Mouse (Mus musculus): ENCODE measurements at regions not wholly inside any gene's neighbourhood (a gene's known extent, or its start where the extent isn't known, plus 50 kb on each side); places are given as distances from the start of the nearest gene placed in this dataset.

DNA sequence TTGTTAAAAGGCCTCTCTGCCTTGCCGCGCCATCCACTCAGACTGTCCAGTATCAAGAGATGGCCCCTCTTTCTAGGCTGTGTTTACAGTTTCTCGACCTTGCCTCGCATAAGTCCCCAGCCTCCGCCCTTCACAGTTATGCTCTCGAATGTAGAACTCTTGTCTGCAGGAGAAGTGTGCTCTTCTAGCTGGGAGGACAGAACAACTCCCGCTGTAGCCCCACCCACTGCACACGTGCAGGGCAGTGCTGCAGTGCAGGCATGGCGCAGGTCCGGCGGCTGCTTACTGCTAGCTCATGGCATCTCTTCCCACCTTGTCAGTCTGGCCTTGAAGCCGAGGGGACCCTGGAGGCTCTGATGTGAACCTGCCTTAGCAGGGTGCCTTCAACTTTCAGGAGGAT lies 145.7 kb upstream of the Lrfn2 start:
- H3K4me1 ChIP-seq (ENCODE audit: control insufficient read depth, low read depth, low read length) = no peaks in the 10 kb centered on the region
- no peak overlapping the region for H3K9ac ChIP-seq (ENCODE audit: low read depth, low read length)
- H3K27me3 ChIP-seq (ENCODE audit: control insufficient read depth, insufficient read depth, low read depth, low read length) = no peaks in the 10 kb centered on the region
- no peak for ATAC-seq (ENCODE audit: low read depth)
- 69% methylated on average over 12 of the region's 12 CpGs for WGBS (ENCODE audit: insufficient replicate concordance)
- H3K9me3 ChIP-seq (replicated peaks; ENCODE audit: control insufficient read depth, low read length) = no peaks in the 10 kb centered on the region
- H3K27ac ChIP-seq (ENCODE audit: low read length) = no peak overlapping the region
- H3K36me3 ChIP-seq (ENCODE audit: control insufficient read depth, insufficient read depth) = no peaks in the 10 kb centered on the region
- H3K4me3 ChIP-seq (ENCODE audit: low read depth, low read length) = no peak overlapping the region
- H3K4me2 ChIP-seq (ENCODE audit: low read depth, low read length) = no peak overlapping the region

DNA sequence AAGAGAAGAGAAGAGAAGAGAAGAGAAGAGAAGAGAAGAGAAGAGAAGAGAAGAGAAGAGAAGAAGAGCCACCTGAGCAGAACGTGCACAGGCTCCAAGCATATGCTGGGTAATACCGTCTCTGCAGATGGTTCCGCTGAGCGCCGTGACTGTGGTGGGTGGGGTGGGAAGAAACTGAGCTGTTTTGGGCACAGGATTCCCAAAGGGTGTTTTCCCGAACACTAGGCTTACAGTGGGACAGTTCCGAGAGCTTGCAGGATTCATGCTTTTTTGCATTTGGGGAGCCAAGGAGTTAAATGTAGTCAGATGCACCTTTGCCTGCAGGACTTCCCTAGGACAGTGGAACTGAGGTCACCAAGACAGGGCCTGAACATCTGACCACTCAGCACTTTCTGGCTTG lies 142.3 kb upstream of the Lrfn2 start:
- H3K27me3 ChIP-seq (ENCODE audit: control insufficient read depth, insufficient read depth, low read depth, low read length) = no peaks in the 10 kb centered on the region
- no peaks in the 10 kb centered on the region for H3K9me3 ChIP-seq (replicated peaks; ENCODE audit: control insufficient read depth, low read length)
- no peak for ATAC-seq (ENCODE audit: low read depth)
- H3K9ac ChIP-seq (ENCODE audit: low read depth, low read length) = no peak overlapping the region
- H3K36me3 ChIP-seq (ENCODE audit: control insufficient read depth, insufficient read depth) = no peaks in the 10 kb centered on the region
- no peak overlapping the region for H3K27ac ChIP-seq (ENCODE audit: low read length)
- H3K4me1 ChIP-seq (ENCODE audit: control insufficient read depth, low read depth, low read length) = no peaks in the 10 kb centered on the region
- H3K4me2 ChIP-seq (ENCODE audit: low read depth, low read length) = no peak overlapping the region
- no peak overlapping the region for H3K4me3 ChIP-seq (ENCODE audit: low read depth, low read length)
- 72% methylated on average over 7 of the region's 7 CpGs for WGBS (ENCODE audit: insufficient replicate concordance)

DNA sequence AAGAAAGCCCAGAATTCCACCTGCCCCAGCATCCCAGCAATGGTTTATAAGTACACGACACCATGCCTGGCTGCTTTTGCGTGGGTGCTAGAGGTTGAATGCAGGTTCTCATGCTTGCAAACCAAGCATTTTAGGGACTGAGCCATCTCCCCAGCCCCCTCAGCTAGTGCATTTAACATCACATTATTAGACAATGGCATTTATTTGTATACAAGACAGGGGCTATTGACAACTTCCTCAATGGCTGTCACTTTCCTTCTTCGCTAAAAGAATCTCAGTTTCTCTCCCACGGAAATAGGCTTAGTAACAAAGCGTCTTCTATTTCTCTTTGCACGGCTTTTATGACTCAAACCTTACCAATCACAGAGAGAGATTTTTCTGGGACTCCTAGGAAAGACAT lies 141.7 kb upstream of the Lrfn2 start:
- H3K36me3 ChIP-seq (ENCODE audit: control insufficient read depth, insufficient read depth) = no peaks in the 10 kb centered on the region
- no peaks in the 10 kb centered on the region for H3K4me1 ChIP-seq (ENCODE audit: control insufficient read depth, low read depth, low read length)
- H3K4me3 ChIP-seq (ENCODE audit: low read depth, low read length) = no peak overlapping the region
- H3K27ac ChIP-seq (ENCODE audit: low read length) = no peak overlapping the region
- H3K9ac ChIP-seq (ENCODE audit: low read depth, low read length) = no peak overlapping the region
- no peaks in the 10 kb centered on the region for H3K9me3 ChIP-seq (replicated peaks; ENCODE audit: control insufficient read depth, low read length)
- H3K27me3 ChIP-seq (ENCODE audit: control insufficient read depth, insufficient read depth, low read depth, low read length) = no peaks in the 10 kb centered on the region
- ATAC-seq (ENCODE audit: low read depth) = no peak
- WGBS (ENCODE audit: insufficient replicate concordance) = 66% methylated on average over 6 of the region's 6 CpGs
- no peak overlapping the region for H3K4me2 ChIP-seq (ENCODE audit: low read depth, low read length)

DNA sequence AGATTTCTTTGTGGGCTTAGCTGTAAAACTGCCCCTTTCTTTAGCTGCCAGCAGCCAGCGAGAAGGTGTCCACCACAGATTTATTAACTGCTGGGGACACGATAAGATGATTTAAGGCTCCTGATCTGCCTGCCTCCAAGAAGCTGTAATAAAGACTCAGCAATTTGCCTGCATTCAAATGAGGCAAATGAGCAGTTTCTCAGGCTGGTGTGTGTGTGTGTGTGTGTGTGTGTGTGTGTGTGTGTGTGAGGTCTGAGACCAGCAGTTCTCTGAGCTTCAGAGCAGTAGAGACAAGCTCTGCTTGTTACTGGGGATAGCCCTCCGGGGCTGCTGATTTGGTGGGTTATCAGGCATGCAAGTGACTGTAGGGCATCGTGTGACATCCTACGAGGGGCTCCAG lies 139.2 kb upstream of the Lrfn2 start:
- Histone ChIP-seq H3K9me3 (replicated peaks; ENCODE audit: control insufficient read depth, low read length) (no peaks in the 10 kb centered on the region), H3K4me1 (ENCODE audit: control insufficient read depth, low read depth, low read length) (no peaks in the 10 kb centered on the region), H3K4me3 (ENCODE audit: low read depth, low read length) (no peak overlapping the region), H3K4me2 (ENCODE audit: low read depth, low read length) (no peak overlapping the region), H3K27ac (ENCODE audit: low read length) (no peak overlapping the region), H3K36me3 (ENCODE audit: control insufficient read depth, insufficient read depth) (no peaks in the 10 kb centered on the region), H3K27me3 (ENCODE audit: control insufficient read depth, insufficient read depth, low read depth, low read length) (no peaks in the 10 kb centered on the region), H3K9ac (ENCODE audit: low read depth, low read length) (no peak overlapping the region)
- no peak for ATAC-seq (ENCODE audit: low read depth)
- 44% methylated on average over 5 of the region's 5 CpGs for WGBS (ENCODE audit: insufficient replicate concordance)

DNA sequence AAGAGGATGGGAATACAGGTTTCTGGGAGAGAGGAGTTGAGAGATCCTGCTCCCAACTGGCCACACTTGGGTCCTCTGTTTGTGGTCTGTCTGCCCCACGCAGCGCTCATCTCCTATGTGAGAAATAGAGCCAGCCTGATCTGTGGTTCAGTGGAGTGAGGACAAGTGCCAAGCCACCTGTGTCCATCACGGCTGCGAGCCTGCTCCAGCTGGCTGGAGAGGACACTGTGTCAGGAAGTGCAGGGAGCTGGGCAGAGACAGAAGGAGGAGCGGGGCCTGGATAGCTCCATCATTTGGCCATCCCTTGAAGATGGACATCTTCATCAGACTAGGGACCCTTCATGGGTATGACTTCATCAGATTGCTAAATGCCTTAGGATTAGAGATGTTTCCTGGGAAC lies 136.4 kb upstream of the Lrfn2 start:
- Histone ChIP-seq H3K36me3 (ENCODE audit: control insufficient read depth, insufficient read depth) (no peaks in the 10 kb centered on the region), H3K27me3 (ENCODE audit: control insufficient read depth, insufficient read depth, low read depth, low read length) (no peaks in the 10 kb centered on the region), H3K4me2 (ENCODE audit: low read depth, low read length) (no peak overlapping the region), H3K9ac (ENCODE audit: low read depth, low read length) (no peak overlapping the region), H3K4me1 (ENCODE audit: control insufficient read depth, low read depth, low read length) (no peaks in the 10 kb centered on the region), H3K9me3 (replicated peaks; ENCODE audit: control insufficient read depth, low read length) (no peaks in the 10 kb centered on the region), H3K27ac (ENCODE audit: low read length) (no peak overlapping the region), H3K4me3 (ENCODE audit: low read depth, low read length) (no peak overlapping the region)
- WGBS (ENCODE audit: insufficient replicate concordance) = 74% methylated on average over 5 of the region's 5 CpGs
- no peak for ATAC-seq (ENCODE audit: low read depth)

DNA sequence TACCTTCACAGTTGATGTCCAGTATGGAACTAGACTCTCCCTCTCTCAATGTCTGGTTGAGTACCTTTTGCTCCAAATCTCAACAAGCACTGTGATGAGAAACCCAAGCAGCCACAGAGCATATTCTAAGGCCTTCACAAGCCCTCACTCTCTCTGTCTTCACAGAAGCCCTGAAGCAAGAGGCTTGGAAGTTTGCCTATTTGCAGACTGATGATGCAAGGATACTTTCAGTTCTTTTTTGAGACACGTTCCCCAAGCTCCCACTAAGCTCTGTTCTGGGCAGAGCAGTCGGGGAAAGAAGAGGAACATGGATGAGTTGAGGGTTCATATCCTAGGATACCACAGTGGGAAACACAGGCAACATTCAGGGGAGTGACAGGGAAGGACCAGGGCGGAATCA lies 134.0 kb upstream of the Lrfn2 start:
- Histone ChIP-seq H3K4me1 (ENCODE audit: control insufficient read depth, low read depth, low read length) (no peaks in the 10 kb centered on the region), H3K27me3 (ENCODE audit: control insufficient read depth, insufficient read depth, low read depth, low read length) (no peaks in the 10 kb centered on the region), H3K36me3 (ENCODE audit: control insufficient read depth, insufficient read depth) (no peaks in the 10 kb centered on the region), H3K4me2 (ENCODE audit: low read depth, low read length) (no peak overlapping the region), H3K9me3 (replicated peaks; ENCODE audit: control insufficient read depth, low read length) (no peaks in the 10 kb centered on the region), H3K4me3 (ENCODE audit: low read depth, low read length) (no peak overlapping the region), H3K27ac (ENCODE audit: low read length) (no peak overlapping the region), H3K9ac (ENCODE audit: low read depth, low read length) (no peak overlapping the region)
- 39% methylated on average over 3 of the region's 3 CpGs for WGBS (ENCODE audit: insufficient replicate concordance)
- no peak for ATAC-seq (ENCODE audit: low read depth)

DNA sequence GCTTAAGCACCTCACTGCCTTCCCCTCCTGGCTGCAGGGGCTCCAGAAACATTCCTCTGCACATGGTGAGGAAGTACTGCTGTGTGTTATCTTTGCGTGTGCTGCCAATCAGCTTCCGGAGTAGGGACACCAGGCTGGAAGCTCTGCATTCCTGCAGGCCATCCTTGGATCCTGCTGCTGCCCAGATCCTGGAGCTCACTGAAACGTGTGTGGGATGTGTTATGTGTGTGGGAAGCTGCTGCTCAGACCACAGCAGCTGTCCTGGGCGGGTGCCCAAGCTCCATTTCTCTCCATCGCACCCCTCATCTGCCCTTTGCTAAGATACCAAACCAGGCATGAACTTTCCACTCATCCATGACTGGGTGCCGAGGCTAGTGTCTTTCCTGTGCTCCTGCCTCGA lies 129.5 kb upstream of the Lrfn2 start:
- no peaks in the 10 kb centered on the region for H3K27me3 ChIP-seq (ENCODE audit: control insufficient read depth, insufficient read depth, low read depth, low read length)
- ATAC-seq (ENCODE audit: low read depth) = no peak
- no peak overlapping the region for H3K9ac ChIP-seq (ENCODE audit: low read depth, low read length)
- H3K4me1 ChIP-seq (ENCODE audit: control insufficient read depth, low read depth, low read length) = no peaks in the 10 kb centered on the region
- H3K36me3 ChIP-seq (ENCODE audit: control insufficient read depth, insufficient read depth) = no peaks in the 10 kb centered on the region
- 44% methylated on average over 7 of the region's 7 CpGs for WGBS (ENCODE audit: insufficient replicate concordance)
- no peak overlapping the region for H3K4me2 ChIP-seq (ENCODE audit: low read depth, low read length)
- no peak overlapping the region for H3K4me3 ChIP-seq (ENCODE audit: low read depth, low read length)
- no peak overlapping the region for H3K27ac ChIP-seq (ENCODE audit: low read length)
- no peaks in the 10 kb centered on the region for H3K9me3 ChIP-seq (replicated peaks; ENCODE audit: control insufficient read depth, low read length)

DNA sequence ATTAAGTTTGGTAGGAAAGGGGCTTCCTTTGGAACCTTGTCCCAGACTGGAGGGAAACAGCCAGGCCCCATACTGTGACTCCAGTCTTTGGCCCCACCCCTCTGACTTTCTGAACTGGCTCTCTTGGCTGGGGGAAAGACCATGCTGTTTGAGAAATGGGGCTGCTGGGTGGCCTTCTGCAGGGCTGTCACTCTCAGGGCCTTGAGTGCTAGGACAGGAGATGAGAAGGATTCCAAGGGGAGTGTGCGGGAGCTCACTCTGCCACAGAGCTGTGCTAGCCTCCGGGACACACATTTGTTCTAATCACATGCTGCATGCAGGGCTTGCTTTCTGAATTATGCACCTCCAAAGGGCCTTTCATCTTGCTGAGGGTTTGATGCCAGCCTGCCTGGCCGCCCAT lies 124.3 kb upstream of the Lrfn2 start:
- ATAC-seq (ENCODE audit: low read depth) = no peak
- Histone ChIP-seq H3K4me1 (ENCODE audit: control insufficient read depth, low read depth, low read length) (no peaks in the 10 kb centered on the region), H3K27me3 (ENCODE audit: control insufficient read depth, insufficient read depth, low read depth, low read length) (no peaks in the 10 kb centered on the region), H3K9me3 (replicated peaks; ENCODE audit: control insufficient read depth, low read length) (no peaks in the 10 kb centered on the region), H3K36me3 (ENCODE audit: control insufficient read depth, insufficient read depth) (no peaks in the 10 kb centered on the region), H3K27ac (ENCODE audit: low read length) (no peak overlapping the region), H3K9ac (ENCODE audit: low read depth, low read length) (no peak overlapping the region), H3K4me3 (ENCODE audit: low read depth, low read length) (no peak overlapping the region), H3K4me2 (ENCODE audit: low read depth, low read length) (no peak overlapping the region)
- 59% methylated on average over 3 of the region's 3 CpGs for WGBS (ENCODE audit: insufficient replicate concordance)

DNA sequence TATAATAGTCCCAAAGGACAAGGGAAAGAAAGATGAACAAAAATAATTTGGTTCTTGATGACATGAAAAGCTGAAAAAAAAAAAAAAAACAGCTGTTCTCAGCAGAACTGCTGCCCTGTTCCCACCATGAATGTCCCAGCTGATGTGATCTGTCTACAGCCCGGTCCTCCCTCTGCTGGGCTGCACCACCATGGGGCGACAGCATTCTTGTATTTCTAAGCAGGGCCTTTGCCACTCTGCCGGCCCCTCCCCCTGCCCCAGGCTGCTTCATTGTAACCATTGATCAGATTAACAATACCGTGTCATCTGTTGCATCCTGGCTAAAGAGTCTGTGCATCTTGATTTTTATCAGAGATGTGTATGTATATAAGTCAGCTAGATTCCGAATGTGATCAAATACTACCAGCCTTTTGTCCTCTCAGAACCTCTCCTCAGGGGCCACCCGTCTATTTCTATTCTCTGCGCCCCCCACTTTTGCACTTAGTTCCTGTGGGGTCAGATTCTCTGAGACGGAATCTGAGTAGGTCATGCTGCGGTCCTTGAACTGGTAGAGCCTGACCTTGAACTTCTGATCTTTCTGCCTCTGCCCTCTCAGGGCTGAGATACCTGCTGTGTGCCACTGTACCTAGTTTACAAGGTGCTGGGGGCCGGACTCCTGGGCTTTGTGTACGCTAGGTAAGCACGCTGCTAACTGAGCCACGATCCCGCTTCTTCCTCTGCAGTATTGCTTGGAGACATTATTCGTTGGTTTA lies 117.2 kb upstream of the Lrfn2 start:
- Histone ChIP-seq H3K4me3 (ENCODE audit: low read depth, low read length) (no peak overlapping the region), H3K4me1 (ENCODE audit: control insufficient read depth, low read depth, low read length) (no peaks in the 10 kb centered on the region), H3K27me3 (ENCODE audit: control insufficient read depth, insufficient read depth, low read depth, low read length) (no peaks in the 10 kb centered on the region), H3K4me2 (ENCODE audit: low read depth, low read length) (no peak overlapping the region), H3K36me3 (ENCODE audit: control insufficient read depth, insufficient read depth) (no peaks in the 10 kb centered on the region), H3K27ac (ENCODE audit: low read length) (no peak overlapping the region), H3K9me3 (replicated peaks; ENCODE audit: control insufficient read depth, low read length) (no peaks in the 10 kb centered on the region), H3K9ac (ENCODE audit: low read depth, low read length) (no peak overlapping the region)
- WGBS (ENCODE audit: insufficient replicate concordance) = 59% methylated on average over 15 of the region's 15 CpGs
- no peak for ATAC-seq (ENCODE audit: low read depth)
